Mouse (Mus musculus): ENCODE results near the gene Per1.

Gene Per1

GRCm38 (mm10) chr11:69099177-69099914 is 4.3 kb downstream of the Per1 start:
- DNase-seq (ENCODE audit: low spot score), result peak; percentile 60

- DNase-seq (ENCODE audit: low spot score), result peak; percentile 80
These were observed 4.9 kb downstream of the Per1 start for GRCm38 (mm10) chr11:69099915-69100345.

- DNase-seq (ENCODE audit: low spot score), result no peak
These were observed 5.8 kb downstream of the Per1 start for GRCm38 (mm10) chr11:69100639-69101360.

- DNase-seq (ENCODE audit: low spot score), result no peak
These were observed 6.8 kb downstream of the Per1 start for GRCm38 (mm10) chr11:69101604-69102402.

- peak; percentile 9 for DNase-seq (ENCODE audit: low spot score)
These were observed 7.3 kb downstream of the Per1 start for GRCm38 (mm10) chr11:69102403-69102725.

- no peak for DNase-seq (ENCODE audit: low spot score)
These were observed 8.1 kb downstream of the Per1 start for GRCm38 (mm10) chr11:69103121-69103520.

- no peak for DNase-seq (ENCODE audit: low spot score)
These were observed 8.8 kb downstream of the Per1 start for GRCm38 (mm10) chr11:69103531-69104435.

- DNase-seq (ENCODE audit: low spot score), result no peak
These were observed 9.5 kb downstream of the Per1 start for GRCm38 (mm10) chr11:69104487-69104886.

GRCm38 (mm10) chr11:69105227-69105626 is 10.2 kb downstream of the Per1 start:
- no peak for DNase-seq (ENCODE audit: low spot score)

GRCm38 (mm10) chr11:69105796-69106195 is 10.8 kb downstream of the Per1 start:
- DNase-seq (ENCODE audit: low spot score), result no peak

GRCm38 (mm10) chr11:69106299-69106698 is 11.3 kb downstream of the Per1 start:
- DNase-seq (ENCODE audit: low spot score), result no peak

GRCm38 (mm10) chr11:69106842-69107241 is 11.8 kb downstream of the Per1 start:
- no peak for DNase-seq (ENCODE audit: low spot score)

GRCm38 (mm10) chr11:69107676-69108075 is 12.7 kb downstream of the Per1 start:
- DNase-seq (ENCODE audit: low spot score), result no peak

GRCm38 (mm10) chr11:69108223-69108622 is 13.2 kb downstream of the Per1 start:
- DNase-seq (ENCODE audit: low spot score), result no peak

GRCm38 (mm10) chr11:69109032-69109900 is 14.2 kb downstream of the Per1 start:
- peak; percentile 48 for DNase-seq (ENCODE audit: low spot score)

GRCm38 (mm10) chr11:69110319-69111046 is 15.5 kb downstream of the Per1 start:
- peak; percentile 44 for DNase-seq (ENCODE audit: low spot score)

GRCm38 (mm10) chr11:69111051-69111810 is 16.2 kb downstream of the Per1 start:
- no peak for DNase-seq (ENCODE audit: low spot score)

- no peak for DNase-seq (ENCODE audit: low spot score)
These were observed 16.8 kb downstream of the Per1 start for GRCm38 (mm10) chr11:69111865-69112264.

GRCm38 (mm10) chr11:69114018-69114417 is 19.0 kb downstream of the Per1 start:
- no peak for DNase-seq (ENCODE audit: low spot score)

All from adipocyte (in vitro differentiated cells).